Mouse (Mus musculus): Measurements from ENCODE around the gene Gm11639. TPM values are rescaled to one million over a fixed set of nuclear protein-coding genes. Genes with fewer than 3 reads are reported as not detected.

The Gm11639 gene
- total and polyA plus RNA-seq, 3 experiments: not detected

DNA sequence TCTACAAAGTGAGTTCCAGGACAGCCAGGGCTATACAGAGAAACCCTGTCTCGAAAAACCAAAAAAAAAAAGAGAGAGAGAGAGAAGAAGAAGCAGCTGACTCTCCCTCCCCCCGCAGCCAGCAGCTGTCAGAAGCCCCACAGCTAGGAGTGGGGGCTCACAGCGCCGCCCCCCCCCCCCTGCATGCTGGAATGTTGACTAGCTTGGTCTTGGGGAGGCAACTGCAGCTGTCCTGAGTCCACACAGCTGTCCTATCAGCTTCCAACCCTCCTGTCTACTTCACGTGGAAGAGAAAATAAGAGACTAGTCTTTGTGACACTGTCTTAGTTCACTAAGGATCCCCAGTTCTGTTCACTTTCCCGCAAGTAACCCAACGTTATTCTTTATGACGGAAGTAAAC lies 287.0 kb downstream of the Gm11639 start:
- DNase-seq (ENCODE audit: low read depth, low spot score): no peak
- Histone ChIP-seq H3K36me3 (ENCODE audit: control insufficient read depth in 1 of 2, insufficient read depth in 2 of 2, low read length in 2 of 2) (no peaks in the 10 kb centered on the region), H3K27me3 (ENCODE audit: control insufficient read depth in 1 of 2, insufficient read depth in 2 of 2, low read length in 2 of 2) (peaks cover 4 to 6% of the 10 kb centered on the region in 2 experiments), H3K4me3 (ENCODE audit: control insufficient read depth in 1 of 2, insufficient read depth in 1 of 2, low read depth in 2 of 2, low read length in 2 of 2) (no peak overlapping the region), H3K9me3 (replicated peaks; ENCODE audit: insufficient read depth, low read length) (no peaks in the 10 kb centered on the region), H3K79me2 (ENCODE audit: control insufficient read depth, insufficient read depth, low read length, poor library complexity) (no peaks in the 10 kb centered on the region), H3K4me1 (ENCODE audit: control insufficient read depth in 1 of 2, insufficient read depth in 2 of 2, low read length in 2 of 2) (no peaks in the 10 kb centered on the region), H3K9ac (ENCODE audit: control insufficient read depth, low read depth, low read length, poor library complexity, severe bottlenecking) (no peak overlapping the region), H3K27ac (ENCODE audit: control insufficient read depth, low read depth, low read length) (no peak overlapping the region)
- TF ChIP-seq ZKSCAN1 (IDR thresholded peaks at IDR 0.05; ENCODE audit: low read depth, low read length) (no peak), CTCF (IDR thresholded peaks at IDR 0.05 in 2 of 3, conservative IDR thresholded peaks at IDR 0.05 in 1 of 3; ENCODE audit: control insufficient read depth in 1 of 3, insufficient read depth in 1 of 3, low read depth in 2 of 3, low read length in 3 of 3, poor library complexity in 1 of 3, severe bottlenecking in 1 of 3) (no peak), MEF2A (IDR thresholded peaks at IDR 0.05; ENCODE audit: extremely low read depth, insufficient replicate concordance, low read depth, low read length, poor library complexity, severe bottlenecking) (no peak), MXI1 (IDR thresholded peaks at IDR 0.05; ENCODE audit: low read depth, low read length) (no peak), CHD1 (IDR thresholded peaks at IDR 0.05; ENCODE audit: low read depth, low read length) (no peak), EP300 (IDR thresholded peaks at IDR 0.05; ENCODE audit: low read depth in 1 of 2, low read length in 2 of 2) (no peak), NRF1 (IDR thresholded peaks at IDR 0.05; ENCODE audit: insufficient read depth, low read depth, low read length, poor library complexity, severe bottlenecking) (no peak), GATA1 (IDR thresholded peaks at IDR 0.05; ENCODE audit: low read depth, low read length) (no peak), BHLHE40 (IDR thresholded peaks at IDR 0.05; ENCODE audit: borderline replicate concordance, low read depth, low read length) (no peak), MAFK (IDR thresholded peaks at IDR 0.05; ENCODE audit: borderline replicate concordance, low read depth, low read length) (no peak), GABPA (IDR thresholded peaks at IDR 0.05; ENCODE audit: low read depth, low read length) (no peak), ELF1 (IDR thresholded peaks at IDR 0.05; ENCODE audit: low read depth, low read length) (no peak), E2F4 (IDR thresholded peaks at IDR 0.05; ENCODE audit: borderline replicate concordance, low read depth, low read length) (no peak), HCFC1 (IDR thresholded peaks at IDR 0.05; ENCODE audit: low read depth, low read length) (no peak)

- Histone ChIP-seq H3K4me1 (ENCODE audit: control insufficient read depth in 1 of 2, insufficient read depth in 2 of 2, low read length in 2 of 2) (no peaks in the 10 kb centered on the region), H3K79me2 (ENCODE audit: control insufficient read depth, insufficient read depth, low read length, poor library complexity) (no peaks in the 10 kb centered on the region), H3K27me3 (ENCODE audit: control insufficient read depth in 1 of 2, insufficient read depth in 2 of 2, low read length in 2 of 2) (peaks cover 3 to 7% of the 10 kb centered on the region in 2 experiments; a peak in 3 of 4 replicates), H3K9me3 (replicated peaks; ENCODE audit: insufficient read depth, low read length) (no peaks in the 10 kb centered on the region), H3K27ac (ENCODE audit: control insufficient read depth, low read depth, low read length) (no peak overlapping the region), H3K36me3 (ENCODE audit: control insufficient read depth in 1 of 2, insufficient read depth in 2 of 2, low read length in 2 of 2) (no peaks in the 10 kb centered on the region), H3K9ac (ENCODE audit: control insufficient read depth, low read depth, low read length, poor library complexity, severe bottlenecking) (no peak overlapping the region), H3K4me3 (ENCODE audit: control insufficient read depth in 1 of 2, insufficient read depth in 1 of 2, low read depth in 2 of 2, low read length in 2 of 2) (no peak overlapping the region)
- TF ChIP-seq NELFE (IDR thresholded peaks at IDR 0.05; ENCODE audit: low read depth, low read length) (no peak), SMC3 (IDR thresholded peaks at IDR 0.05; ENCODE audit: low read depth, low read length) (no peak), RCOR1 (IDR thresholded peaks at IDR 0.05; ENCODE audit: low read depth, low read length) (no peak), GATA1 (IDR thresholded peaks at IDR 0.05; ENCODE audit: low read depth, low read length) (no peak), ETS1 (IDR thresholded peaks at IDR 0.05; ENCODE audit: low read depth, low read length) (no peak)
- DNase-seq (ENCODE audit: low read depth, low spot score): no peak
Observed at GRCm38 (mm10) chr11:104977976-104978375, 292.5 kb downstream of the Gm11639 start.

All from MEL (cell line).